Mouse (Mus musculus) left cerebral cortex, adult 11 months (tissue): ENCODE data around the gene Rpl24.

Source experiments
- DNase-seq: peaks from one replicate; pipeline ENCODE4 v3.0.0; 2022; ENCODE audit warnings: low spot score

The Rpl24 gene

DNA sequence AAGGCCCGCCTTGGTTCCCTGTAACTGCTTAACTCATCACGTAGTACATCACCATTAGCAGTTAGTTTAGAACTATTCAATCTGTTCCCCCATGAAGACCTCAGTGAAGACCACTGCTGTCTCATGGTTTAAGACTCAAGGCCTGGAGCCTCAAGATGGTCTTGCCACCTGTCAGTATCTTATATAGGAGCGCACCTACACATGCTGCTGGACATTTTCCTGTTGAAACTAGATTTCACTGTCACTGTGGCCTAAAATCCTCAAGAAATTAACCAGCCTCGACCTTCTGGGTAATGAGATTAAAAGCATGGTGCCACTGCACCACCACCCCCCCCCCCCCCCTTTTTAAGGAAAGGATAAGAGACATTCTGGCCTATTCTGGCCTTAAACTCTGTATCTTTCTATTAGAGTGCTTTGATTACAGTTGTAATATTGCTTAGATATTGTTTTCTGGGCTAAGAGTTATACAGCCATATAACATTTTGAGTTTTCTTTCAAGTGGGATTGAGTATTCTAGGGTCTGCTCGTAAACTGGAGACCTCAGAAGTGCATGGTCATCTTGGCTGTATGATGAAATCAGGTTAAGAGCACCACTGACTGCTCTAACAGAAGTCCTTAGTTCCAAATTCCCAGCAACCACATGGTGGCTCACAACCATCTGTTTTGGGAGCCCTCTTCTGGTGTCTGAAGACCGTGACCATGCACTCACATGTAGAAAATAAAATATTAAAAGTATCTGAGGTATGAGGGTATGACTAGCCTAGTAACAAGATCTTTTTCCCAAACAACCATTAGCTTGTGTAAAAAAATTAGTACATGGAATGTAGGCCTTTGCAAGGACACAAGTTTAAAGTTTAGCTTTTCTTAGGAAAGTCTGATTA is 5.9 kb downstream of the Rpl24 start:
- DNase-seq, result no peak

DNA sequence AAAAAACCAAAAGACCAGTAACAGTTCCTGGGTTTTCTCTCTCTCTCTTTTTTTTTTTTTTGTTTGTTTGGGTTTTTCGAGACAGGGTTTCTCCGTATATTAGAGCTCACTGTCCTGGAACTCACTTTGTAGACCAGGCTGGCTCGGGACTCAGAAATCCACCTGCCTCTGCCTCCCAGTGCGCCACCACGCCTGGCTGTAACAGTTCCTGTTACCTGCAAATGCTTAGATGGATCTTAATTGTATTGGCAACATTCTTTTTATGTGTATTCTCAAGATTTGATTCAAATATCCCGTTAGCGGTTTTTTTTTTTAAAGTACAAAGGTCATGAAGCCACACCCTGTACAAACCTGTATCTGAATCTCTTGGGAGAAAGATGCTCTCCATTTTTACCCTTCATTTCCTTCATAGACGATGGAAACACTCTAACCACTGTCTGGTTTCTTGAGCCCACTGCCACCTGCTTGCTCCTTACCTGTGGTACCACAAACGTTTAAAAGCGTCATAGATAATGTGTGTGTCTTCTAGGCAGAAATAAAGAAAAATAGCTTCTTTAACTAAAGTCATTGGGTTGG is 6.6 kb downstream of the Rpl24 start:
- no peak for DNase-seq

DNA sequence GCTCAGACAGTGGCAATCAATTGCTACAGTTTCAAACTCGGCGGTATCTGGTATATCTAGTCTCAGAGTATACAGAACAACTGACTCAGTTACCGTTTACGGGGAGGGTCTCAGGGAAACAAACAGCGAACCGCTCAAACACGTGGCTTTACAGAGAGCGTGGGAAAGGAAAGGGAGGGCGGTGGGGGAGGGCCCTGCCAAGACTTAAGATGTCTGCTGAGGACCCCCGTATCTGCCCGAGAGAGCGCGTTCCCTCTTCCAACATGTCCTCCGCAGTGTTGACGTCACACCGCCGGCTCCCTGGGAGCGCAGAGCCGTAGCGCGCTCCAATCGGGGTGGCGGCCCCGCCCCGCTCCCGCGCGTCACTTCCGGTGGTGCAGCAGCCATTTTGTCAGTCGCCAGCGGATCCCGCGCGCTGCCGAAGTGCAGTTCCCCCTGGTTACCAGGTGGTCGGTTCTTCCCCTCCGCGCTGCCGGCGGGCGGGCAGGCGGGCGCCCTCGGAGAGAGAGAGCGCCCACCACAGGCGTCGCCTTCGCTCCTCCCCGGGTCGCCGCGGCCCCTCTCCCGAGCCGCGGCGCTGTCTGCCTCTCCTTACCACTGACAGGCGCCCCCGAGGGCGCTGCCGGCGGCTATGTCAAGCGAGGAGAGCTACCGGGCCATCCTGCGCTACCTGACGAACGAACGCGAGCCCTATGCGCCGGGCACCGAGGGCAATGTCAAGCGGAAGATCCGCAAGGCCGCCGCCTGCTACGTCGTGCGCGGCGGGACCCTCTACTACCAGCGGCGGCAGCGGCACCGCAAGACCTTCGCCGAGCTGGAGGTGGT is 7.6 kb downstream of the Rpl24 start, which contains the start of gene Zbtb11:
Zbtb11 (plus strand) TSS at position 453 of the 825 bp plus-strand sequence.
- DNase-seq, result peak; percentile 97

DNA sequence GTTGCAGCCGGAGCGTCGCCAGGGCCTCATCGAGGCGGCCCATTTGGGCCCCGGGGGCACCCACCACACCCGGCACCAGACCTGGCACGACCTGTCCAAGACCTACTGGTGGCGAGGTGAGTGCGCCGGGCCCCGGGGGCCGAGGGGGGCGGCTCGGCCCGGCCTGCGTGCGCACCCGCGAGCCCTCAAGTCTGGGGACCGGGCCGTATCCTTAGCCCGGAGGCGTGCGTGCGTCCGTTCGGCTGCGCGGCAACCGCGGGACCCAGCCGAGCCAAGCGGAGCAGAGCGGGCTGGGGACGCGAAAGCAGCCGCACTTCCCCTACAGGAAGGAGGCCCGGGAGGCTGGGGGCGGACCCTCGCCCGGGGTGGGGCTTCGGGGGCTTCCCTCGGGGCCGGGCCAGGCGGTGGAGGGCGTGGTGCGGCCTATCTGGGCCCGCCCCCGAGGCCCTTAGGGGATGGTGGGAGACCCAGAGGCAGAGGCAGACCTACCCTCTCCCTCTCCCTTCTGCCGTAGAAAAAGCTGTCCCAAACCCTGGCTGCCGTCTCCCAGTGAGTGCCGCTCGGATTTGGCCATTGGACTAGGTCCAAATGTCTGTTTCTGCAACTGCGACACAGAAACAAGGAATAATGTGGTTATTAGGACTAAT is 8.3 kb downstream of the Rpl24 start:
- DNase-seq, result peak; percentile 69

DNA sequence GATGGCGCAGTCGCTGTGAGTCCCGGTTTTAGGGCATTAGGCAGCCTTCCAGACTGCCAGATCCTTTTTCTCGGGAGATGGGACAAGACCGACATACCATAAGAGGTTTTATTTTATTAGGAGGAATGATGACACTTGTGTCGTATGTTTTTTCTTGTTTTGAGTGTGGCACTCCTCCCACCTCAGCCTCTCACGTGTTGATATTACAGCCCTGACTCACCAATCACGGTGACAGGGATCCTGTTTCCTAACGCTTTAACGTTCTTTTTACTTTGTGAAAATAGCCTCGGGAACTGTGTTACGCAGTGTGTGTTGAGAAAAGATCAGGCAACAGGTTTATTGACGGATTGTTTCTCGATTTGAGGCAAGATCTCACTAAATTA is 8.8 kb downstream of the Rpl24 start:
- no peak for DNase-seq

DNA sequence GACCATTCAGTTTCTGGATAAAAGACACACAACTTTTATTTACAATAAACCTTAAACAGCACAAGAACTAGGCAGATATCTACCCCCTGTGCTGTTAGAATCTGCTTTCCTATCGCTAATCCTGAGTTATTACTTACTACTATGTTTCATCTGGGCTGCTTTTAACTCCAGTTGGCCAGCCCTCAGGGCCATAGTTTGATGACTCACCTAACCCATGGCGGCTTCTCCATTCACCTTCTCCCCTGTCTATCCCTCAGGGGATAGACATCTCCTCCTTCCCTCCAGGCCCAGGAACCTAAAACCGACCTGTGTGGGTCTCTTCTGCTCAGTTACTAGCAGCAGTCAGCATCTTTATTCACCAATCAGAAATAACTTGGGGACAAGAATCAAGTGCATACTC is 19.9 kb downstream of the Rpl24 start:
- no peak for DNase-seq

DNA sequence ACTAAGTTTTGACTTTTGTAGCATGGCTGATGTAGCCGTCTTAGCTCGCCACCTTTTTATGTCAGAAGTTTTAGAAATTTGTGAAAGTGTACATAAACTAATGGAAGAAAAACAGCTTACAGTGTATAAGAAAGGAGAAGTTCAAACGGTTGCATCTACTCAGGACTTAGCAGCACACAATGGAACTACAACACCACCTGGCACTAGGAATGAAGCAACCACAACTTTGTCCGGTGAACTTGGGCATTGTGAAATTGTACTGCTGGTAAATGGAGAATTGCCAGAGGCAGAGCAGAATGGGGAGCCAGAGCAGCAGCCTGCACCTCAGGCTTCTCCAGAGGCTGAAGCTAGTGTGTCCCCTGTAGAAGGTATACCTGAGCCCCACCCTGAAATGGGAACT is 24.2 kb downstream of the Rpl24 start:
- DNase-seq, result no peak

DNA sequence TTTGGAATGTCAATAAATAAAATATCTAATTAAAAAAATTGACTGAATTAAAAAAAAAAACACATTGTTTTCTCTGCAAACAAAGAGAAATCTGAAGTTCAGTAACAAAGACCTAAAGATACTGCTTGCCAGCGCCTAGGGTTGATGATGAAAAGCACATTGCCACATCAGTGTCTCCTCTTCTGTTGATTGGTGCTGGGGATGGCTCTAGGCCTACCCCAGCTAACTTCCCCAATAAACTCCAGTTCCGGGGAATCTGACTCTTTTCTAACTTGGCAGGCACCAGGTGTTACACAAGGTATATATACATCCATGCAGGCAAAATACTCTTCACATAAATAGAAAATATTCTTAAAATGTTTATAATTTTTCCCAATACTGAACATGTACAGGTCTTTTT is 28.2 kb downstream of the Rpl24 start:
- DNase-seq, result no peak

DNA sequence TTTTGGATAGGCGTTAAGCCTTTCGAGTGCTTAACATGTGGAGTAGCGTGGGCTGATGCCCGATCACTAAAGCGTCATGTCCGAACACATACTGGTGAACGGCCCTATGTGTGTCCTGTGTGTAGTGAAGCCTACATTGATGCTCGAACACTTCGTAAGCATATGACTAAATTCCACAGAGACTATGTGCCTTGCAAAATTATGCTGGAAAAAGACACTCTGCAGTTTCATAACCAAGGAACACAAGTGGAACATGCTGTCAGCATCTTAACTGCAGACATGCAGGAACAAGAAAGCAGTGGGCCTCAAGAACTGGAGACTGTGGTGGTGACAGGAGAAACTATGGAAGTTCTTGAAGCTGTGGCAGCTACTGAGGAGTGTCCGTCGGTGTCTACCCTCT is 40.7 kb downstream of the Rpl24 start:
- no peak for DNase-seq

DNA sequence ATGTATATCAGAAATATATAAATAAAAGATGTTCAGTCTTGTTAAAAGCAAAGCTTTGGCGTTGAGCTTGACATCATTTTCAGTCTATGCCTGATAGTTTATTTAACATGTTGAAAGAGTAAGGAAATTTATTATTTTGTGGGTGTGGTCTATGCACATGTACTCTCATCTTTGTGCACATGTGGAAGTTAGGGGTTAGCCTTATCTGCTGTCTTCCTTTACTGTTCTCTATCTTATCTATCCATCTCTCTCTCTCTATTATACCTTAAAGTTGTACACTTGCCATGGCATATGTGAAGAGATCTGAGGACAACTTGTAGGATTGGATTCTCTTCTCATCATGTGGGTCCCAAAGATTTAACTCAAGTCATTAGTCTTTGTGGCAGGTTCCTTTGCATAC is 42.8 kb downstream of the Rpl24 start:
- no peak for DNase-seq

DNA sequence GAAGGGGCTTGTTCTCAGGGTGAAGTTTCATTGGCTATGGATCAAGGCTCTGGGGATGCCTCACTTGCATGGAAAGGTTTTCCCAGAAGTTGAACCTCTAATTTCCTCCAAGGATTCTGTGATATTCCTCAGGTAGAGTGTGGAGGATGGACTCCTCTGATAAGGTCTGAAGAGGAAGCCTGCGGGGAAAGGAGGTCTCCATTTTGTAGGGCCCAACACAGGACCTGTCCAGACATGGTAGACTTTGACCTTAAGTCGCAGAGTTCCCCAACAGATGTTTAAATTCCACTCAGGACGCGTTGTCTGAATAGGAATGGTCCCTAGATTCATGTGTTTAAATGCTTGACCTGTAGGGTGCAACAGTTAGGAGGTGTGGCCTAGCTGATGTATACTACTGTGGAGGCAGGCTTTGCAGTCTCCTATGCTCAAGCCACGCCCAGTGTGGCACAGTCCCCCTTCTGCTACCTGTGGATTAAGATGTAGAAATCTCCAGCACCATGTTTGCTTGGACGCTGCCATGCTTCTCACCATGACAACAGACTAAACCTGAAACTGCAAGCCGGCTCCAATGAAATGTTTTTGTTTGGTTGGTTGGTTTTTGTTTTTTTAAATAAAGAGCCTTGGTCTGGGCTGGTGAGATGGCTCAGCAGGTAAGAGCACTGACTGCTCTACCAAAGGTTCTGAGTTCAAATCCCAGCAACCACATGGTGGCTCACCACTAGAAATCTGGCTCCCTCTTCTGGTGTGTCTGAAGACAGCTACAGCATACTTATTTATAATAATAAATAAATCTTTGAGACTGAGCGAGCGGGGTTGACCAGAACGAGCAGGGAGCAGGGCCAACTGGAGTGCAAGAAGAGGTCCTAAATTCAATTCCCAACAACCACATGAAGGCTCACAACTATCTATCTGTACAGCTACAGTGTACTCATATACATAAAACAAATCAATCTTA is 47.0 kb downstream of the Rpl24 start:
- no peak for DNase-seq

DNA sequence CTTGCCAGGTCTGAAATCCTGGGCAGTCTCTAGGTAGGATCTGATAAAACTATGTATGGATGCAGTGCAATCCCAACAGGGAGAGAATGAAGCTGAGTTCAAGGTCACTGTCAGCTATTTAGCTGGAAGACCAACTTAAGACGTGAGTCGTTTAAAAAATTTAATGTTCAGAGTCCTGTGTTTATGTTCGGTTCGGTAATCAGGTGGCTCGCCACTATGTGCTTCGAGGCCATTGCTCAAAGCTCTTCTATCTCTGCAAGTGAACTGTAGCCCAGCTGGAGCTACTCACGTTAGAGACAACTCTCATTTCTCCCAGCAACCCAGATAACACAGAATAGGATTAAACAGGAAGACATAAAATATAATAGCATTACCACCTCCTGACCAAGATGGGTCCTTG is 48.0 kb downstream of the Rpl24 start:
- DNase-seq, result no peak

DNA sequence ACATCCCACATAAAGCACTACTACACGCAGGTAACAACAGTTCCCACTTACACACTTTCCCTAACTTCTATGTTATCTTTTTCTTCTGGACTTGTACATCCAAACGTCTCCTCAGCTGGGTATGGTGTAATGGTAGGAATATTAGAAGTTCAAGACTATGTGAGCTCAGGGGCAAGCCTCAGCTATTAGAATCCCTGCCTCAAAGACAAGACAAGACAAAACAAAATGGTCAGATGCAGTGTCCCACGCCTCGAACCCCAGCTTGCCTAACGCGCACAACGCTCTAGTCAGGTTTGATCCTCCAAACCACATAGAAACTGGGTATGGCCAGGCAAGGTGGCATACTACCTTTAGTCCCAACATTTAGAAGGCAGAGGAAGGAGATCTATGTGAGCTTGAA is 53.6 kb downstream of the Rpl24 start:
- no peak for DNase-seq
